Mouse (Mus musculus) olfactory bulb, adult 2 months (tissue): ENCODE data around the gene Krtap1-5. TPM values are rescaled to one million over a fixed set of nuclear protein-coding genes. Genes with fewer than 3 reads are reported as not detected.
"Not testable (repeated sequence)": the region's sequence is repeated elsewhere in the genome, so short reads cannot be mapped to it uniquely, and the experiment has no call there.

Experiments used
- H3K27ac ChIP-seq: fragments of 200-500 bp; 2 replicates; pipeline ENCODE4 v1.5.1; 2012; ENCODE audit warnings: low read depth, low read length; ENCODE audit not compliant: insufficient read depth
- H3K4me1 ChIP-seq: fragments of 200-500 bp; 2 replicates; pipeline ENCODE4 v1.6.1; 2012; ENCODE audit warnings: low read length; ENCODE audit not compliant: control insufficient read depth, insufficient read depth
- H3K4me3 ChIP-seq: fragments of 200-500 bp; 2 replicates; pipeline ENCODE4 v1.5.1; 2012; ENCODE audit warnings: mild to moderate bottlenecking, low read depth, low read length, moderate library complexity; ENCODE audit not compliant: insufficient read depth
- CTCF ChIP-seq: fragments of 200-500 bp; IDR thresholded peaks from 2 replicates; pipeline ENCODE4 v1.5.1; 2012; ENCODE audit warnings: low read depth, mild to moderate bottlenecking, low read length, moderate library complexity; ENCODE audit not compliant: insufficient read depth
- POLR2A ChIP-seq: fragments of 200-500 bp; IDR thresholded peaks from 2 replicates; pipeline ENCODE4 v1.6.1; 2012; ENCODE audit warnings: mild to moderate bottlenecking, low read depth, low read length, moderate library complexity; ENCODE audit not compliant: insufficient read depth
- WGBS: fragments of 180-500 bp; shearing (Covaris S2); methylation state at CpG from one replicate; pipeline ENCODE4 v1.1.7; 2018; 5-methylcytosine and 5-hydroxymethylcytosine counted together
- polyA plus RNA-seq: library from polyadenylated mRNA; stranded (reverse); fragments of >200 nt; gene quantifications from 2 replicates; pipeline ENCODE4 v1.2.4, GENCODE M21; 2012; ENCODE audit warnings: low replicate concordance; ENCODE audit not compliant: missing spikeins, insufficient read depth, insufficient read length

Gene Krtap1-5
- polyA plus RNA-seq = not detected in 2 replicates

- 91% methylated on average over 6 of the region's 6 CpGs for WGBS
- Histone ChIP-seq H3K4me3 (no peak within 1 kb of the TSS), H3K27ac (no peak within 1 kb of the TSS), H3K4me1 (peaks cover 8% of the 10 kb centered on the region)
- TF ChIP-seq CTCF (no peak), POLR2A (no peak)
These were observed at the start of gene Krtap1-5 for GRCm38 (mm10) chr11:99580636-99581035. TSS of gene Krtap1-5 (minus strand) at chr11:99581016.

- Histone ChIP-seq H3K4me3 (no peak within 1 kb of the TSS), H3K27ac (no peak within 1 kb of the TSS), H3K4me1 (no peaks in the 10 kb centered on the region)
- TF ChIP-seq CTCF (no peak), POLR2A (no peak)
- WGBS = 74% methylated on average over 4 of the region's 4 CpGs
These were observed 47.3 kb upstream of the Krtap1-5 start, which contains the start of gene Krtap4-1 for GRCm38 (mm10) chr11:99628138-99628537. TSS of gene Krtap4-1 (minus strand) at chr11:99628238.

DNA sequence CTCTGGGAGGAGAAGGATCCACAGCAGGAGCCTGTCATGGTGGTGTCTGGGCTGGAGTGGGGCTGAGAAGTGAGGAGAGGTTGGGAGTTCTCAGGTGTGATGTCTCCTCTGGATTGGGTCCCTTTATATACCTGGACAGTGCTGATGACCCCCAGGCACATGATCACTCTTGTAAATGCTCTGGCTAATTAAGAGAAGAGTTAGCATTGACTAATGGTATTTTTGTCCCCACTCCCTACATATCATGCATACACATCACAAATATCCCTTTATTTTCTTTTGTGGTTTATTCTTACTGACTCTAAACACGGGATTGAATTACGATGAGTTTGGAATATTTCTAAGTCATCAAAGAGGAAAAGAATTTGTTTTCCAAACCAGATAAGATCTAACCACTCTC is 39.5 kb upstream of the Krtap1-5 start, which contains the start of gene Gm11562:
Gene Gm11562, minus strand, starts transcription at position 101 of the 400 bp plus-strand sequence.
- TF ChIP-seq POLR2A (no peak), CTCF (no peak)
- WGBS = 94% methylated on average over 2 of the region's 2 CpGs
- Histone ChIP-seq H3K4me3 (no peak within 1 kb of the TSS), H3K27ac (no peak within 1 kb of the TSS), H3K4me1 (no peaks in the 10 kb centered on the region)

- no peak within 1 kb of the TSS for H3K27ac ChIP-seq
- no peak within 1 kb of the TSS for H3K4me3 ChIP-seq
- TF ChIP-seq CTCF (no peak), POLR2A (no peak)
- no peaks in the 10 kb centered on the region for H3K4me1 ChIP-seq
- 54% methylated on average over 3 of the region's 3 CpGs for WGBS
These were observed 34.1 kb upstream of the Krtap1-5 start, which contains the start of gene Krtap2-4 for GRCm38 (mm10) chr11:99614796-99615363. TSS of gene Krtap2-4 (minus strand) at chr11:99614846.

DNA sequence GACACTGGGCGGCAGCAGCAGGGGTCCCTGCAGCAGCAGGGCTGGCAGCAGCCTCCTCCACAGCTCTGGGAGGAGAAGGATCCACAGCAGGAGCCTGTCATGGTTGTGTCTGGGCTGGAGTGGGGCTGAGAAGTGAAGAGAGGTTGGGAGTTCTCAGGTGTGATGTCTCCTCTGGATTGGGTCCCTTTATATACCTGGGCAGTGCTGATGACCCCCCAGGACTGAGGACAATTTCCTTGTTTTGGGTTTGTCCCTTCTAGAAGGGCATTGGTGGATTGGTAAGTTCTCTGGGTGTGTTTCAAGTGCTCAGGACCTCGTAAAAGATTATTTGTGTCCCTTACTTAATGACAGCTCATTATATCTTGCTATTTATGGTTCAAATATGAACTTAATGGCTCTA is 29.3 kb upstream of the Krtap1-5 start, which contains the start of gene Gm11937:
Gene Gm11937, minus strand, starts transcription at position 101 of the 400 bp plus-strand sequence.
- H3K27ac ChIP-seq, H3K4me1 ChIP-seq, H3K4me3 ChIP-seq: not testable (repeated sequence)
- WGBS = 89% methylated on average over 1 of the region's 2 CpGs

GRCm38 (mm10) chr11:99609126-99609525 is 28.3 kb upstream of the Krtap1-5 start:
- Histone ChIP-seq H3K27ac (no peak overlapping the region), H3K4me1 (no peaks in the 10 kb centered on the region), H3K4me3 (no peak overlapping the region)
- WGBS = 83% methylated on average over 1 of the region's 1 CpGs
- TF ChIP-seq CTCF = no peak
- no peak for TF ChIP-seq POLR2A

- 70% methylated on average over 1 of the region's 1 CpGs for WGBS
- not testable (repeated sequence) for H3K4me1 ChIP-seq, H3K27ac ChIP-seq, H3K4me3 ChIP-seq
These were observed 22.4 kb upstream of the Krtap1-5 start, which contains the start of gene Gm11938 for GRCm38 (mm10) chr11:99603208-99603607. TSS of gene Gm11938 (minus strand) at chr11:99603308.

- not testable (repeated sequence) for H3K27ac ChIP-seq, H3K4me1 ChIP-seq, H3K4me3 ChIP-seq
- WGBS = 80% methylated on average over 6 of the region's 6 CpGs
These were observed 16.9 kb upstream of the Krtap1-5 start, which contains the start of gene Krtap9-3 for GRCm38 (mm10) chr11:99597742-99598141. TSS of gene Krtap9-3 (minus strand) at chr11:99598105.

DNA sequence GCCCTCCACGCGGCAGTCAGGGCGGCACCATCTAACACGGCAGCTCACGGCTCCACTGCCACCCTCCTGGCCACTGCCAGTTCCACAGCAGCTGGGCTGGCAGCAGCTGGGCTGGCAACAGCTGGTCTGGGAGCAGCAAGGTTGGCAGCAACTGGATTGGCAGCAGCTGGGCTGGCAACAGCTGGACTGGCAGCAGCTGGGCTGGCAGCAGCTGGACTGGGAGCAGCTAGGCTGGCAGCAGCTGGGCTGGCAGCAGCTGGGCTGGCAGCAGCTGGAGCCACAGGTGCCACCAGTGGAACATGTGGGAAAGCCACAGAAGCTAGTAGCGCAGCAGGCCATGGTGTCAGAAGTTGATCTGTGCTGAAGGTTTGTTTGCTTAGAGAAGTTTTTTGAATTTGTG is 10.2 kb upstream of the Krtap1-5 start, which contains the start of gene Krtap1-3:
Gene Krtap1-3, minus strand, starts transcription at position 359 of the 400 bp plus-strand sequence.
- no peak within 1 kb of the TSS for H3K27ac ChIP-seq
- WGBS = 82% methylated on average over 6 of the region's 6 CpGs
- no peak for TF ChIP-seq CTCF
- no peak for TF ChIP-seq POLR2A
- H3K4me1 ChIP-seq = no peaks in the 10 kb centered on the region
- no peak within 1 kb of the TSS for H3K4me3 ChIP-seq

DNA sequence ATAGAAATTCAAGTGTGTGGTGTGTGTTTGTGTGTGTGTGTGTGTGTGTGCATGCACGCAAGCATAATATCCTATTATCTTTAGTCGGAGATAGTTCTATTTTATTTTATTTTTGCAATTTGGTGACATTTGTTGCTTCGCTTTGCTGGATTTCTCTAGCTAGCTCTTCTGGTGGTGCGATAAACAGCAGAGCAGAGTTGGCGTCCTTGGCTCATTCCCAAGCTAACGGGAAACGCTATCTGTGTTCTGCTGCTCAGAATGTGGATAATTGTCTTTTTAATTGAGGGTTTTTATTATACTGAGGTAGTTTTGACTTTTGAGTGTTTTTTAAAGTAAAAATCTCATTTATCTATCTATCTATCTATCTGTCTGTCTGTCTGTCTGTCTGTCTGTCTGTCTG is 4.3 kb upstream of the Krtap1-5 start:
- H3K4me1 ChIP-seq = peaks cover 8% of the 10 kb centered on the region
- no peak overlapping the region for H3K4me3 ChIP-seq
- TF ChIP-seq CTCF = no peak
- TF ChIP-seq POLR2A = no peak
- H3K27ac ChIP-seq = no peak overlapping the region
- WGBS = 48% methylated on average over 7 of the region's 7 CpGs
